Mouse (Mus musculus) embryonic facial prominence, embryonic 13.5 days (tissue): ENCODE results near the gene Slc7a7. TPM values are rescaled to one million over a fixed set of nuclear protein-coding genes. Genes with fewer than 3 reads are reported as not detected.

Experiments used
- ATAC-seq: fragments of 200-750 bp; cut with Nextera tagmentation; 2 replicates; pipeline ENCODE4 v1.8.0; 2017; ENCODE audit warnings: low read depth; ENCODE audit not compliant: insufficient number of reproducible peaks, insufficient read depth, low FRiP score, low TSS enrichment
- H3K27ac ChIP-seq: fragments of 300-500 bp; sonication (generic); 2 replicates; pipeline ENCODE4 v1.5.1; 2015; ENCODE audit warnings: moderate library complexity, mild to moderate bottlenecking, inconsistent platforms
- H3K27me3 ChIP-seq: fragments of 300-500 bp; sonication (generic); 2 replicates; pipeline ENCODE4 v1.6.1; 2015; ENCODE audit warnings: mild to moderate bottlenecking, inconsistent platforms
- H3K36me3 ChIP-seq: fragments of 300-500 bp; sonication (generic); 2 replicates; pipeline ENCODE4 v1.6.1; 2015; ENCODE audit warnings: mild to moderate bottlenecking, inconsistent platforms
- H3K4me1 ChIP-seq: fragments of 300-500 bp; sonication (generic); 2 replicates; pipeline ENCODE4 v1.6.1; 2015; ENCODE audit warnings: inconsistent platforms
- H3K4me2 ChIP-seq: fragments of 300-500 bp; sonication (generic); 2 replicates; pipeline ENCODE4 v1.6.1; 2015; ENCODE audit warnings: moderate library complexity, mild to moderate bottlenecking, inconsistent platforms
- H3K4me3 ChIP-seq: fragments of 300-500 bp; sonication (generic); 2 replicates; pipeline ENCODE4 v1.5.1; 2015; ENCODE audit warnings: mild to moderate bottlenecking, inconsistent platforms
- H3K9ac ChIP-seq: fragments of 300-500 bp; sonication (generic); 2 replicates; pipeline ENCODE4 v1.6.1; 2015; ENCODE audit warnings: mild to moderate bottlenecking, inconsistent platforms
- H3K9me3 ChIP-seq: fragments of 300-500 bp; sonication (generic); 2 replicates; pipeline ENCODE4 v1.6.1; 2016; ENCODE audit warnings: inconsistent platforms
- WGBS: fragments of 180-500 bp; shearing (Covaris S2); methylation state at CpG from one replicate; pipeline ENCODE4 v1.1.7; 2015; ENCODE audit warnings: mixed read lengths; 5-methylcytosine and 5-hydroxymethylcytosine counted together
- polyA plus RNA-seq: library from polyadenylated mRNA; unstranded; fragments of >200 nt; fragmentation: Nextera tagmentation; extraction: Ambion mirVana; gene quantifications from 2 replicates; pipeline ENCODE4 v1.2.1, GENCODE M21; 2015

Gene Slc7a7
- polyA plus RNA-seq, 1 experiment from 2014 or later = 4.5 TPM

GRCm38 (mm10) chr14:54421014-54421413, 3.4 kb upstream of the Slc7a7 start:
- H3K4me2 ChIP-seq = no peak overlapping the region
- 62% methylated on average over 2 of the region's 2 CpGs for WGBS
- H3K27ac ChIP-seq = no peak overlapping the region
- no peak overlapping the region for H3K9ac ChIP-seq
- ATAC-seq = no peak
- H3K36me3 ChIP-seq = no peaks in the 10 kb centered on the region
- H3K4me1 ChIP-seq = peaks cover 6% of the 10 kb centered on the region
- H3K27me3 ChIP-seq = peaks cover 18% of the 10 kb centered on the region
- peaks cover 3% of the 10 kb centered on the region; the same call in 1 of the 2 replicates for H3K9me3 ChIP-seq
- H3K4me3 ChIP-seq = no peak overlapping the region

GRCm38 (mm10) chr14:54416830-54417229, 750 bp downstream of the Slc7a7 start:
- Histone ChIP-seq H3K9me3 (no peaks in the 10 kb centered on the region; the same call in 1 of the 2 replicates), H3K4me1 (peaks cover 31% of the 10 kb centered on the region), H3K27me3 (peaks cover 29% of the 10 kb centered on the region), H3K4me2 (no peak overlapping the region; the same call in 1 of the 2 replicates), H3K9ac (no peak overlapping the region), H3K4me3 (no peak overlapping the region), H3K36me3 (no peaks in the 10 kb centered on the region), H3K27ac (no peak overlapping the region)
- no peak for ATAC-seq
- WGBS = 57% methylated on average over 4 of the region's 4 CpGs

GRCm38 (mm10) chr14:54416229-54416775, 1.3 kb downstream of the Slc7a7 start:
- H3K9me3 ChIP-seq = no peaks in the 10 kb centered on the region; the same call in 1 of the 2 replicates
- H3K36me3 ChIP-seq = no peaks in the 10 kb centered on the region
- H3K4me2 ChIP-seq = no peak overlapping the region
- H3K9ac ChIP-seq = no peak overlapping the region
- H3K27ac ChIP-seq = no peak overlapping the region
- peaks cover 31% of the 10 kb centered on the region for H3K4me1 ChIP-seq
- peaks cover 29% of the 10 kb centered on the region for H3K27me3 ChIP-seq
- 26% methylated on average over 5 of the region's 5 CpGs for WGBS
- no peak overlapping the region for H3K4me3 ChIP-seq
- ATAC-seq = no peak

GRCm38 (mm10) chr14:54415241-54416020, 2.1 kb downstream of the Slc7a7 start:
- Histone ChIP-seq H3K4me1 (peaks cover 31% of the 10 kb centered on the region), H3K9ac (no peak overlapping the region), H3K36me3 (no peaks in the 10 kb centered on the region), H3K9me3 (no peaks in the 10 kb centered on the region; the same call in 1 of the 2 replicates), H3K4me3 (no peak overlapping the region), H3K4me2 (no peak overlapping the region), H3K27ac (no peak overlapping the region), H3K27me3 (peaks cover 29% of the 10 kb centered on the region)
- WGBS = 18% methylated on average over 13 of the region's 13 CpGs
- no peak for ATAC-seq

GRCm38 (mm10) chr14:54413877-54414700, 3.5 kb downstream of the Slc7a7 start:
- Histone ChIP-seq H3K4me3 (peak overlapping the region; percentile 25), H3K4me2 (peak overlapping the region; percentile 57), H3K4me1 (peaks cover 31% of the 10 kb centered on the region), H3K36me3 (no peaks in the 10 kb centered on the region), H3K9me3 (no peaks in the 10 kb centered on the region; the same call in 1 of the 2 replicates), H3K27ac (peak overlapping the region; percentile 48; the same call in 1 of the 2 replicates), H3K9ac (peak overlapping the region; percentile 49; the same call in 1 of the 2 replicates), H3K27me3 (peaks cover 29% of the 10 kb centered on the region)
- ATAC-seq = 0 out of 2 replicates have a peak, but pooled peaks have one; percentile 26
- WGBS = 6% methylated on average over 18 of the region's 18 CpGs

- 44% methylated on average over 2 of the region's 2 CpGs for WGBS
- peaks cover 31% of the 10 kb centered on the region for H3K4me1 ChIP-seq
- H3K36me3 ChIP-seq = no peaks in the 10 kb centered on the region
- ATAC-seq = no peak
- 0 out of 2 replicates have a peak overlapping the region, but pooled peaks have one; percentile 39 for H3K27ac ChIP-seq
- peaks cover 26% of the 10 kb centered on the region for H3K27me3 ChIP-seq
- H3K4me2 ChIP-seq = 0 out of 2 replicates have a peak overlapping the region, but pooled peaks have one; percentile 57
- H3K9ac ChIP-seq = no peak overlapping the region
- no peaks in the 10 kb centered on the region for H3K9me3 ChIP-seq
- H3K4me3 ChIP-seq = no peak overlapping the region
Measured at GRCm38 (mm10) chr14:54412629-54413170, 4.9 kb downstream of the Slc7a7 start.

- Histone ChIP-seq H3K4me1 (peaks cover 25% of the 10 kb centered on the region), H3K27me3 (peaks cover 20% of the 10 kb centered on the region), H3K4me3 (no peak overlapping the region), H3K27ac (no peak overlapping the region), H3K9ac (no peak overlapping the region), H3K9me3 (no peaks in the 10 kb centered on the region), H3K4me2 (no peak overlapping the region), H3K36me3 (no peaks in the 10 kb centered on the region)
- ATAC-seq = no peak
- 42% methylated on average over 9 of the region's 9 CpGs for WGBS
Measured at GRCm38 (mm10) chr14:54412000-54412576, 5.5 kb downstream of the Slc7a7 start.

GRCm38 (mm10) chr14:54409980-54410810, 7.4 kb downstream of the Slc7a7 start:
- Histone ChIP-seq H3K9me3 (no peaks in the 10 kb centered on the region), H3K4me3 (no peak overlapping the region), H3K36me3 (no peaks in the 10 kb centered on the region), H3K9ac (no peak overlapping the region), H3K4me2 (no peak overlapping the region), H3K27me3 (peaks cover 5% of the 10 kb centered on the region), H3K4me1 (peaks cover 21% of the 10 kb centered on the region), H3K27ac (0 out of 2 replicates have a peak overlapping the region, but pooled peaks have one; percentile 24)
- no peak for ATAC-seq
- WGBS = 39% methylated on average over 17 of the region's 17 CpGs

- Histone ChIP-seq H3K27me3 (peaks cover 4% of the 10 kb centered on the region), H3K27ac (no peak overlapping the region), H3K4me1 (peaks cover 14% of the 10 kb centered on the region), H3K4me2 (no peak overlapping the region), H3K9me3 (no peaks in the 10 kb centered on the region), H3K4me3 (no peak overlapping the region), H3K36me3 (no peaks in the 10 kb centered on the region), H3K9ac (no peak overlapping the region)
- ATAC-seq = no peak
- 75% methylated on average over 7 of the region's 7 CpGs for WGBS
Measured at GRCm38 (mm10) chr14:54409057-54409645, 8.4 kb downstream of the Slc7a7 start.
